Mouse (Mus musculus): Measurements from ENCODE around the gene Nutf2-ps1. TPM values are rescaled to one million over a fixed set of nuclear protein-coding genes. Genes with fewer than 3 reads are reported as not detected.
A peak's percentile ranks its signal among the peaks of the same experiment; 100 is the strongest.

Gene Nutf2-ps1
- total and polyA plus RNA-seq, 3 experiments: 50.8 to 509 (median 220) TPM

DNA sequence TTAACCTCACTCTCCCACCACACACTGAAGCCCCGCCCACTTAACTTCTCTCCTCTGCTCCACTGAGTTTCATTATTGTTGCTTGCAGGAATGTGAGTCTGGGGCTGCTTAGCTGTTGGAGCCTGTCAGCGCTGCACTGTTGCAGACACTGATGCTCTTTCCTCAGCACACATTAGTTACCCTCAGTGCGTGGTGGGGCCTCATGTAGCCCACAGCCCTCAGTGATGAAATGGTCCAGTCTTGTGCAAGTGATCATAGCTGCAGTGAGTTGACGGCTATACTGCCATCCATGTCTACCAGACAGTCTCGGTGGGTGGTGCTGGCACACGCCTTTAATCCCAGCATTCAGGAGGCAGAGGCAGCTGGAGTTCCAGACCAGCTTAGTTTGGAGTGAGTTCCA, 20.1 kb upstream of the Nutf2-ps1 start:
- DNase-seq (ENCODE audit: extremely low read depth): no peak
- in situ Hi-C loops (cut with MboI; ENCODE audit: low pct_ligation_motif_present, low pct_unique_long_range_greater_than_20kb, low sequenced_read_pairs) (no loop called here), dilution Hi-C loops (cut with MboI; ENCODE audit: extremely low pct_ligation_motif_present, extremely low pct_unique_long_range_greater_than_20kb, low sequenced_read_pairs) (no loop called here)
- Histone ChIP-seq H3K36me3 (replicated peaks in 1 of 2; ENCODE audit: control insufficient read depth in 1 of 2, insufficient read depth in 1 of 2, low read length in 1 of 2) (peaks cover 33 to 63% of the 10 kb centered on the region in 2 experiments), H3K4me1 (ENCODE audit: control insufficient read depth in 1 of 2, insufficient read depth in 2 of 2) (peaks cover 0 to 15% of the 10 kb centered on the region in 2 experiments; a peak in 1 of 4 replicates), H3K27me3 (replicated peaks) (no peaks in the 10 kb centered on the region), H3K4me2 (ENCODE audit: insufficient read depth, low read depth, poor library complexity, severe bottlenecking) (no peak overlapping the region), H3K27ac (ENCODE audit: insufficient read depth, low read depth) (no peak overlapping the region), H3K4me3 (replicated peaks in 1 of 3; ENCODE audit: low read depth in 2 of 3, low read length in 2 of 3, poor library complexity in 1 of 3) (no peak overlapping the region), H3K9ac (ENCODE audit: insufficient read depth, low read depth) (no peak overlapping the region), H3K9me3 (replicated peaks; ENCODE audit: low read length) (no peaks in the 10 kb centered on the region), H3K79me2 (replicated peaks; ENCODE audit: control insufficient read depth, extremely low read depth, insufficient read depth, poor library complexity, severe bottlenecking) (peaks cover 74% of the 10 kb centered on the region)
- TF ChIP-seq USF1 (IDR thresholded peaks at IDR 0.05; ENCODE audit: low read depth, low read length): no peak
- no peak for TF ChIP-seq UBTF (IDR thresholded peaks at IDR 0.05; ENCODE audit: low read depth, low read length)
- no peak for TF ChIP-seq MXI1 (IDR thresholded peaks at IDR 0.05; ENCODE audit: low read depth, low read length)
- TF ChIP-seq CHD2 (IDR thresholded peaks at IDR 0.05; ENCODE audit: low read length): no peak
- no peak for TF ChIP-seq ZKSCAN1 (IDR thresholded peaks at IDR 0.05; ENCODE audit: borderline replicate concordance, low read depth, low read length)
- no peak for TF ChIP-seq ZC3H11A (IDR thresholded peaks at IDR 0.05; ENCODE audit: low read depth, low read length)
- TF ChIP-seq ELF1 (IDR thresholded peaks at IDR 0.05; ENCODE audit: low read depth, low read length): no peak
- TF ChIP-seq MAZ (IDR thresholded peaks at IDR 0.05; ENCODE audit: low read depth, low read length): no peak
- TF ChIP-seq RCOR1 (conservative IDR thresholded peaks at IDR 0.05; ENCODE audit: low read depth, low read length): no peak
- no peak for TF ChIP-seq ZNF384 (IDR thresholded peaks at IDR 0.05; ENCODE audit: low read depth, low read length)
- TF ChIP-seq MAFK (IDR thresholded peaks at IDR 0.05; ENCODE audit: insufficient replicate concordance, low read length): no peak
- no peak for TF ChIP-seq E2F4 (IDR thresholded peaks at IDR 0.05; ENCODE audit: insufficient replicate concordance, low read depth, low read length)
- no peak for TF ChIP-seq SIN3A (IDR thresholded peaks at IDR 0.05; ENCODE audit: low read length)
- TF ChIP-seq IRF4 (IDR thresholded peaks at IDR 0.05; ENCODE audit: low read depth, low read length): no peak
- no peak for TF ChIP-seq MYC (IDR thresholded peaks at IDR 0.05; ENCODE audit: low read depth, low read length)
- TF ChIP-seq USF2 (conservative IDR thresholded peaks at IDR 0.05; ENCODE audit: low read depth, low read length): no peak
- no peak for TF ChIP-seq JUND (conservative IDR thresholded peaks at IDR 0.05; ENCODE audit: low read depth, low read length)
- TF ChIP-seq PAX5 (IDR thresholded peaks at IDR 0.05; ENCODE audit: low read length): no peak
- TF ChIP-seq TCF12 (IDR thresholded peaks at IDR 0.05; ENCODE audit: low read depth, low read length): no peak

DNA sequence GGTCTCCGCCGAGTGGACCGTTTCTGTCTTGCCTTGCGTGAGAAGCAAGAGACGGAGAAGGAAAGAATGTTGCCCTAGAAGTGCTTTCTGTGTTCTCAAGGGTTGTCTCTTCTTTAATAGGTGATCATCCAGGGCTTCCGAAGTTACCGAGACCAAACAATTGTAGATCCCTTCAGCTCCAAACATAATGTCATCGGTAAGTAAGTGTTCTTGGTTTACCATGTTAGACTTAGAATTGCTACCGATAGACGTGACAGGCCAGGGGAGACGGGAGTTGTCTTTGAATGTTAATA, 12.4 kb upstream of the Nutf2-ps1 start:
- H3K9ac ChIP-seq (ENCODE audit: insufficient read depth, low read depth): peak overlapping the region; percentile 89
- H3K79me2 ChIP-seq (replicated peaks; ENCODE audit: control insufficient read depth, extremely low read depth, insufficient read depth, poor library complexity, severe bottlenecking): peaks cover 49% of the 10 kb centered on the region
- H3K27me3 ChIP-seq (replicated peaks): no peaks in the 10 kb centered on the region
- peaks cover 17 to 29% of the 10 kb centered on the region in 2 experiments for H3K36me3 ChIP-seq (replicated peaks in 1 of 2; ENCODE audit: control insufficient read depth in 1 of 2, insufficient read depth in 1 of 2, low read length in 1 of 2)
- dilution Hi-C loops (cut with MboI; ENCODE audit: extremely low pct_ligation_motif_present, extremely low pct_unique_long_range_greater_than_20kb, low sequenced_read_pairs): no loop called here
- no peaks in the 10 kb centered on the region for H3K9me3 ChIP-seq (replicated peaks; ENCODE audit: low read length)
- in situ Hi-C loops (cut with MboI; ENCODE audit: low pct_ligation_motif_present, low pct_unique_long_range_greater_than_20kb, low sequenced_read_pairs): no loop called here
- no peak overlapping the region for H3K27ac ChIP-seq (ENCODE audit: insufficient read depth, low read depth)
- no peak for DNase-seq (ENCODE audit: extremely low read depth)
- no peak for TF ChIP-seq MAX (IDR thresholded peaks at IDR 0.05; ENCODE audit: low read length)
- H3K4me2 ChIP-seq (ENCODE audit: insufficient read depth, low read depth, poor library complexity, severe bottlenecking): peak overlapping the region; percentile 87
- peak overlapping the region; percentile 79 to 97 (median 84) for H3K4me3 ChIP-seq (replicated peaks in 1 of 3; ENCODE audit: low read depth in 2 of 3, low read length in 2 of 3, poor library complexity in 1 of 3)
- peaks cover 0 to 24% of the 10 kb centered on the region in 2 experiments; a peak in 2 of 4 replicates for H3K4me1 ChIP-seq (ENCODE audit: control insufficient read depth in 1 of 2, insufficient read depth in 2 of 2)
